Mouse (Mus musculus) CH12.LX (cell line): ENCODE results near the gene Tubd1. TPM values are rescaled to one million over a fixed set of nuclear protein-coding genes. Genes with fewer than 3 reads are reported as not detected.

Experiments
- DNase-seq: peaks from one replicate; pipeline ENCODE4 v3.0.0-alpha.2; 2013; ENCODE audit errors: extremely low read depth
- H3K27ac ChIP-seq: 2 replicates; pipeline ENCODE4 v1.5.1; 2012; ENCODE audit warnings: low read depth, mild to moderate bottlenecking, control low read depth, moderate library complexity; ENCODE audit not compliant: insufficient read depth
- H3K27me3 ChIP-seq: replicated peaks from 2 replicates; pipeline ENCODE3; 2012; ENCODE audit warnings: inconsistent platforms
- H3K36me3 ChIP-seq, 2 experiments: replicated peaks in 1 of 2; 2 replicates each; pipeline versions ENCODE3 to v1.6.1; 2012; ENCODE audit warnings: inconsistent platforms in 1 of 2, low read length in 1 of 2, mild to moderate bottlenecking in 1 of 2, mixed read lengths in 1 of 2, moderate library complexity in 1 of 2; ENCODE audit not compliant: control insufficient read depth in 1 of 2, insufficient read depth in 1 of 2
- H3K4me1 ChIP-seq, 2 experiments: 2 replicates each; pipeline ENCODE4 v1.6.1; 2012; ENCODE audit warnings: inconsistent platforms in 1 of 2, moderate library complexity in 1 of 2; ENCODE audit not compliant: insufficient read depth in 2 of 2, control insufficient read depth in 1 of 2
- H3K4me2 ChIP-seq: 2 replicates; pipeline ENCODE4 v1.6.1; 2012; ENCODE audit warnings: low read depth, mild to moderate bottlenecking, control low read depth; ENCODE audit not compliant: poor library complexity, insufficient read depth, severe bottlenecking
- H3K4me3 ChIP-seq, 3 experiments: fragments of 150-350 bp in 1 of 3; sonication (generic) in 1 of 3; replicated peaks in 1 of 3; 2 replicates each; pipeline versions ENCODE3 to v1.5.1; 2011 to 2012; ENCODE audit warnings: low read depth in 2 of 3, low read length in 2 of 3, mild to moderate bottlenecking in 2 of 3, moderate library complexity in 2 of 3, control low read depth in 1 of 3, improper control_type of control experiment in 1 of 3, inconsistent platforms in 1 of 3, mixed read lengths in 1 of 3; ENCODE audit not compliant: poor library complexity in 1 of 3
- H3K79me2 ChIP-seq: replicated peaks from 2 replicates; pipeline ENCODE4 v1.6.1; 2012; ENCODE audit warnings: mild to moderate bottlenecking, moderate library complexity; ENCODE audit not compliant: control insufficient read depth, poor library complexity, insufficient read depth, severe bottlenecking; ENCODE audit errors: extremely low read depth
- H3K9ac ChIP-seq: 2 replicates; pipeline ENCODE4 v1.6.1; 2012; ENCODE audit warnings: low read depth, mild to moderate bottlenecking, control low read depth, moderate library complexity; ENCODE audit not compliant: insufficient read depth
- H3K9me3 ChIP-seq: replicated peaks from 2 replicates; pipeline ENCODE3; 2012; ENCODE audit warnings: low read length, inconsistent platforms, mixed read lengths
- BHLHE40 ChIP-seq: IDR thresholded peaks from 2 replicates; pipeline ENCODE4 v1.6.1; 2011; ENCODE audit warnings: mild to moderate bottlenecking, low read depth, low read length, improper control_type of control experiment
- CHD1 ChIP-seq: IDR thresholded peaks from 2 replicates; pipeline ENCODE4 v1.6.1; 2012; ENCODE audit warnings: low read depth, low read length, improper control_type of control experiment, inconsistent platforms
- CHD2 ChIP-seq: IDR thresholded peaks from 2 replicates; pipeline ENCODE4 v1.6.1; 2011; ENCODE audit warnings: low read length, improper control_type of control experiment
- CTCF ChIP-seq, 2 experiments: IDR thresholded peaks in 1 of 2; conservative IDR thresholded peaks in 1 of 2; 2 replicates each; pipeline ENCODE4 v1.5.1; 2011 to 2012; ENCODE audit warnings: low read depth in 2 of 2, low read length in 2 of 2, improper control_type of control experiment in 1 of 2, inconsistent platforms in 1 of 2, mild to moderate bottlenecking in 1 of 2, moderate library complexity in 1 of 2
- ELF1 ChIP-seq: IDR thresholded peaks from 2 replicates; pipeline ENCODE4 v1.6.1; 2014; ENCODE audit warnings: low read depth, mild to moderate bottlenecking, inconsistent platforms, low read length, improper control_type of control experiment
- ETS1 ChIP-seq: conservative IDR thresholded peaks from 2 replicates; pipeline ENCODE4 v1.6.1; 2012; ENCODE audit warnings: low read depth, mild to moderate bottlenecking, inconsistent platforms, low read length, improper control_type of control experiment, moderate library complexity
- HCFC1 ChIP-seq: IDR thresholded peaks from 2 replicates; pipeline ENCODE4 v1.6.1; 2012; ENCODE audit warnings: low read depth, mild to moderate bottlenecking, inconsistent platforms, low read length, improper control_type of control experiment
- IRF4 ChIP-seq: IDR thresholded peaks from 2 replicates; pipeline ENCODE4 v1.6.1; 2014; ENCODE audit warnings: low read depth, mild to moderate bottlenecking, inconsistent platforms, low read length, improper control_type of control experiment
- JUND ChIP-seq: conservative IDR thresholded peaks from 2 replicates; pipeline ENCODE4 v1.6.1; 2011; ENCODE audit warnings: low read depth, low read length, improper control_type of control experiment
- KAT2A ChIP-seq: IDR thresholded peaks from 2 replicates; pipeline ENCODE4 v1.6.1; 2012; ENCODE audit warnings: low read length, improper control_type of control experiment, inconsistent platforms; ENCODE audit not compliant: insufficient replicate concordance
- MAFK ChIP-seq: IDR thresholded peaks from 2 replicates; pipeline ENCODE4 v1.6.1; 2011; ENCODE audit warnings: low read length, improper control_type of control experiment; ENCODE audit not compliant: insufficient replicate concordance
- MEF2A ChIP-seq: IDR thresholded peaks from 2 replicates; pipeline ENCODE4 v1.6.1; 2014; ENCODE audit warnings: low read depth, mild to moderate bottlenecking, inconsistent platforms, low read length, improper control_type of control experiment, borderline replicate concordance
- MXI1 ChIP-seq: IDR thresholded peaks from 2 replicates; pipeline ENCODE4 v1.6.1; 2011; ENCODE audit warnings: mild to moderate bottlenecking, low read depth, low read length, improper control_type of control experiment
- MYC ChIP-seq: IDR thresholded peaks from 2 replicates; pipeline ENCODE4 v1.6.1; 2011; ENCODE audit warnings: low read depth, mild to moderate bottlenecking, improper control_type of control experiment, low read length
- NRF1 ChIP-seq: IDR thresholded peaks from 2 replicates; pipeline ENCODE4 v1.6.1; 2014; ENCODE audit warnings: low read depth, mild to moderate bottlenecking, inconsistent platforms, low read length, improper control_type of control experiment, moderate library complexity
- POLR2A ChIP-seq: IDR thresholded peaks from 2 replicates; pipeline ENCODE4 v1.6.1; 2011; ENCODE audit warnings: low read depth, mild to moderate bottlenecking, improper control_type of control experiment, low read length
- POLR2AphosphoS2 ChIP-seq: IDR thresholded peaks from 2 replicates; pipeline ENCODE4 v1.6.1; 2011; ENCODE audit warnings: low read depth, low read length, improper control_type of control experiment
- SIN3A ChIP-seq: IDR thresholded peaks from 2 replicates; pipeline ENCODE4 v1.6.1; 2012; ENCODE audit warnings: low read length, improper control_type of control experiment, inconsistent platforms
- SMC3 ChIP-seq: IDR thresholded peaks from 2 replicates; pipeline ENCODE4 v1.6.1; 2011; ENCODE audit warnings: low read depth, low read length, improper control_type of control experiment
- TBP ChIP-seq: conservative IDR thresholded peaks from 2 replicates; pipeline ENCODE4 v1.6.1; 2011; ENCODE audit warnings: low read depth, low read length, improper control_type of control experiment
- TCF12 ChIP-seq: IDR thresholded peaks from 2 replicates; pipeline ENCODE4 v1.6.1; 2014; ENCODE audit warnings: low read depth, mild to moderate bottlenecking, inconsistent platforms, low read length, improper control_type of control experiment
- UBTF ChIP-seq: IDR thresholded peaks from 2 replicates; pipeline ENCODE4 v1.6.1; 2012; ENCODE audit warnings: low read depth, mild to moderate bottlenecking, inconsistent platforms, low read length, improper control_type of control experiment, moderate library complexity
- USF2 ChIP-seq: conservative IDR thresholded peaks from 2 replicates; pipeline ENCODE4 v1.6.1; 2011; ENCODE audit warnings: low read depth, low read length, improper control_type of control experiment
- ZMIZ1 ChIP-seq: IDR thresholded peaks from 2 replicates; pipeline ENCODE4 v1.6.1; 2012; ENCODE audit warnings: low read depth, mild to moderate bottlenecking, inconsistent platforms, low read length, improper control_type of control experiment
- ZNF384 ChIP-seq: IDR thresholded peaks from 2 replicates; pipeline ENCODE4 v1.6.1; 2012; ENCODE audit warnings: low read depth, low read length, improper control_type of control experiment, inconsistent platforms
- dilution Hi-C: fragments of 300-500 bp; cut with MboI; formaldehyde crosslinking; loops from 2 replicates; pipeline ENCODE4 v1.14.3; 2020; ENCODE audit warnings: low sequenced_read_pairs; ENCODE audit not compliant: extremely low pct_unique_long_range_greater_than_20kb, extremely low pct_ligation_motif_present
- in situ Hi-C: fragments of 300-500 bp; cut with MboI; formaldehyde crosslinking; loops from 3 replicates; pipeline ENCODE4 v1.14.3; 2019; ENCODE audit warnings: low sequenced_read_pairs, low pct_ligation_motif_present, low pct_unique_long_range_greater_than_20kb, mixed read lengths
- polyA plus RNA-seq: library from polyadenylated mRNA; unstranded; fragments of >175 nt; gene quantifications from 2 replicates; pipeline ENCODE4 v1.2.1, GENCODE M21; 2012; ENCODE audit warnings: low read depth; ENCODE audit not compliant: insufficient read length
- total RNA-seq, 2 experiments: library from RNA; depleted of rRNA; stranded (reverse); fragments of 300-350 nt in 1 of 2; fragments of >200 nt in 1 of 2; gene quantifications; 2 replicates each; pipeline ENCODE4 v1.2.3; 2012 to 2014

Tubd1 gene
- total and polyA plus RNA-seq, 3 experiments: 9.7 to 12.6 (median 11.9) TPM

GRCm38 (mm10) chr11:86591301-86591845 lies 46.6 kb downstream of the Tubd1 start:
- no peaks in the 10 kb centered on the region for H3K27me3 ChIP-seq
- peaks cover 2 to 4% of the 10 kb centered on the region in 2 experiments for H3K36me3 ChIP-seq
- peak overlapping the region; percentile 61 for H3K27ac ChIP-seq
- 0 out of 2 replicates have a peak overlapping the region, but pooled peaks have one; percentile 4 for H3K9ac ChIP-seq
- H3K79me2 ChIP-seq: peaks cover 9% of the 10 kb centered on the region; the same call in 1 of the 2 replicates
- no peak overlapping the region for H3K4me2 ChIP-seq
- dilution Hi-C loops: no loop called here
- peak overlapping the region in 1 of 3 experiments; percentile 1 for H3K4me3 ChIP-seq
- in situ Hi-C loops: no loop called here
- peaks cover 32 to 85% of the 10 kb centered on the region in 2 experiments for H3K4me1 ChIP-seq
- DNase-seq: no peak
- no peaks in the 10 kb centered on the region for H3K9me3 ChIP-seq
- TF ChIP-seq ZMIZ1 (no peak), CHD2 (no peak), ELF1 (peak; percentile 14; the same call in 1 of the 2 replicates), POLR2A (peak; percentile 35), ZNF384 (no peak), NRF1 (no peak)

- peak overlapping the region; percentile 79 for H3K4me2 ChIP-seq
These were observed 47.3 kb downstream of the Tubd1 start for GRCm38 (mm10) chr11:86591931-86592616.

DNA sequence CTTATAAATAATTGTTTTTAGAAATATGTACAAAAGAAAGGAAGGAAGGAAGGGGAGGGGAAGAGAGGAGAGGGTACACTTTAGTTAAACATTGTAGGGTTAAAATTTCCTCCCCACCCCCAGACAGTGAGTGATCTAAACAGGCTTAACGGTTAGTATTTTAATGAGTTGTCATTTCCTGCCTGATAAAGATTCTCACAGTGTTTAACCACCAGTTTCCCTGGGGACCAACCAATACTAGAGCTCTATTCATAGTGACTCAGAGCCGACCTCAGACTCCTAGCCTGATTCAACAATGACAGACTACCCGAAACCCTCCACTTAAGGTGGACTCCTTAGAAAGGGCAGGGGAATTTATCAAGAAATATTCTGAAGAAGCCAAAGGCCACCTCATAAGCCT lies 48.2 kb downstream of the Tubd1 start:
- Histone ChIP-seq H3K4me1 (peaks cover 32 to 85% of the 10 kb centered on the region in 2 experiments), H3K27ac (peak overlapping the region; percentile 88), H3K36me3 (peaks cover 2 to 4% of the 10 kb centered on the region in 2 experiments), H3K9ac (peak overlapping the region; percentile 73), H3K79me2 (peaks cover 8% of the 10 kb centered on the region), H3K4me3 (no peak overlapping the region), H3K4me2 (peak overlapping the region; percentile 79), H3K27me3 (no peaks in the 10 kb centered on the region), H3K9me3 (no peaks in the 10 kb centered on the region)
- DNase-seq: peak; percentile 99
- dilution Hi-C loops (no loop called here), in situ Hi-C loops (no loop called here)
- peak; percentile 87 for TF ChIP-seq TCF12
- TF ChIP-seq JUND: peak; percentile 92
- TF ChIP-seq HCFC1: 0 out of 2 replicates have a peak, but pooled peaks have one; percentile 46
- TF ChIP-seq MEF2A: peak; percentile 95
- TF ChIP-seq ZMIZ1: no peak
- TF ChIP-seq SIN3A: no peak
- TF ChIP-seq MAFK: peak; percentile 85; the same call in 1 of the 2 replicates
- peak; percentile 98 for TF ChIP-seq ETS1
- no peak for TF ChIP-seq CTCF (conservative IDR thresholded peaks at IDR 0.05 in 1 of 2, IDR thresholded peaks at IDR 0.05 in 1 of 2; ENCODE audit: low read depth in 2 of 2, low read length in 2 of 2)
- TF ChIP-seq SMC3: no peak; the same call in 1 of the 2 replicates
- TF ChIP-seq BHLHE40: peak; percentile 75
- TF ChIP-seq MXI1: no peak
- TF ChIP-seq POLR2AphosphoS2: no peak
- TF ChIP-seq KAT2A: 0 out of 2 replicates have a peak, but pooled peaks have one; percentile 57
- TF ChIP-seq MYC: peak; percentile 42; the same call in 1 of the 2 replicates
- TF ChIP-seq USF2: no peak
- TF ChIP-seq CHD2: peak; percentile 94
- TF ChIP-seq UBTF: no peak
- TF ChIP-seq NRF1: no peak

More at GRCm38 (mm10) chr11:86591931-86592616, 47.3 kb downstream of the Tubd1 start:
- H3K9me3 ChIP-seq: no peaks in the 10 kb centered on the region
- H3K27ac ChIP-seq: peak overlapping the region; percentile 85
- peak overlapping the region; percentile 73 for H3K9ac ChIP-seq
- no peak for TF ChIP-seq MXI1
- no peak for TF ChIP-seq IRF4
- no peak for TF ChIP-seq POLR2AphosphoS2
- no peak for TF ChIP-seq TBP
- TF ChIP-seq CHD1: peak; percentile 70; the same call in 1 of the 2 replicates
- no peak for DNase-seq
- H3K4me1 ChIP-seq: peaks cover 34 to 91% of the 10 kb centered on the region in 2 experiments
- H3K4me3 ChIP-seq: no peak overlapping the region
- H3K27me3 ChIP-seq: no peaks in the 10 kb centered on the region
- H3K79me2 ChIP-seq: peaks cover 8% of the 10 kb centered on the region; the same call in 1 of the 2 replicates
- H3K36me3 ChIP-seq: peaks cover 2 to 4% of the 10 kb centered on the region in 2 experiments
- in situ Hi-C loops: no loop called here
- dilution Hi-C loops: no loop called here
